Mouse (Mus musculus) thymus, postnatal 0 days (tissue): ENCODE measurements around the gene Rnf220. TPM values are rescaled to one million over a fixed set of nuclear protein-coding genes. Genes with fewer than 3 reads are reported as not detected.

Experiments
- DNase-seq: peaks from one replicate; pipeline ENCODE4 v3.0.0-alpha.2; 2015; ENCODE audit warnings: low spot score
- polyA plus RNA-seq: library from polyadenylated mRNA; unstranded; fragments of >200 nt; fragmentation: Nextera tagmentation; extraction: Ambion mirVana; gene quantifications from 2 replicates; pipeline ENCODE4 v1.2.1, GENCODE M21; 2015

Gene Rnf220
- polyA plus RNA-seq, 1 experiment from 2014 or later: 74.0 TPM

DNA sequence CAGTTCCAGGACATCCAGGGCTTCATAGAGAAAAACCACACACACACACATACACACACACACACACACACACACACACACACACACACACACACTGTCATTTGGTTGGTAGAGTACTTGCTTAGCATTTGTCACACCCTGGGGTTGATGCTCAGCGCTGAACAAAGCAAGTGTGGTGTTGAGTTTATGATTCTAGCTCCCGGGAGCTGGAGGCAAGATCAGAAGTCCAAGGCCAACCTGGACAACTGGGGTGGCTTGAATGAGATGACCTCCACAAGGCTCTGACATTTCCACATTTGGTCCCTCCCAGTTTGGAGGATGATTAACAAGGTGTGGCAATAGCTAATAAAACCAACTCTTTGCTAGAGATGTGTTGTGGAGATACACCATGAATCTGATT is 265.6 kb downstream of the Rnf220 start:
- no peak for DNase-seq

DNA sequence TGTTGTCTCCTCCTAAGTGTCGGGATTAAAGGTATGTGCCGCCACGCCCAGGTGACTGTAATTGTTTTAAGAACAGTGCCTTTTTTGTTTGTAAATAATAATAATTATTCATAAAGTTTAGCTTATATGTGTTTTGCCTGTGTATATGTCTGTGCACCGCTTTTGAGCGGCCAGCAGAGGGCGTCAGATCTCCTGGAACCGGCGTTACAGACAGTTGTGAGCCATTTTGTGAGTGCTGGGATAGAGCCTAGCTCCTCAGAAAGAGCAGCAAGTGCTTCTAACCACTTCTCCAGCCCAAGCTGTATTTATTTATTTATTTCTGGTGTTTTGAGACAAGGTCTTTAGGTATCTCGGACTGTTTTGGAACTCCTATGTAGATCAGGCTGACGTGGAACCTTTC is 266.5 kb downstream of the Rnf220 start:
- peak; percentile 43 for DNase-seq

DNA sequence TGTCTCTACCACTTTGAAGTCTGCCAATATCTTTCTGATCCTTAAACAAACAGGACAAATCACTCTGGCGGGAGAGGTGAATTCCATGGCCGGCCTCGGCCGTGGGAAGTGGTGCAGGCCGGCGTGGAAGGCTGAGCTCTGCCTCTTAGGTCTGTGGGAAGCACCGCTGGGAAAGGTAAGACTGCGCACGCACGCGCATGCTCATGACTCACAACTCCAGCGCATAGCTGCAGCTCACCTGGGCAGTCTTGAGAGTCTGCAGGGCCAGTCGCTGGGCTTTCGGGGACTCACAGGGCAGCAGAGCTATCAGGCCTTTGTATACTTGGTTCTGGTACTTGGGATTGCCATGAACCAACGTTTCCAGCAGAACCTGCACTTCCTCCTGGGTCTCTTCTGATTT is 267.3 kb downstream of the Rnf220 start:
- no peak for DNase-seq

DNA sequence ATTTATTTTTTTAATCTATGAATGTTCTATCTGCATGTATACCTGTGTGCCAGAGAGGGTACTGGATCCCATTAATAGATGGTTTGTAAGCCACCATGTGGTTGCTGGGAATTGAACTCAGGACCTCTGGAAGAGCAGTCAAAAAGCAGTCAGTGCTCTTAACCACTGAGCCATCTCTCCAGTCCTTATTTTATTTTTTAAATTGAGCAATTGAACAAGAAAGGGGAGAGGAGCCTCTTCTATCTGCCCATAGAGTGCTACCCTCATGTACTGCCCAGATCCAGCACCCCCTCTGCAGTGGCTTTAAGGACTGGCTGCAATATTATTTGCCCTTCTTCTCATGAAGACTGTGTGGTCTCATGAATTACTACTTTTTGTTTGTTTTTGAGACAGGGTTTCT is 271.6 kb downstream of the Rnf220 start:
- no peak for DNase-seq

DNA sequence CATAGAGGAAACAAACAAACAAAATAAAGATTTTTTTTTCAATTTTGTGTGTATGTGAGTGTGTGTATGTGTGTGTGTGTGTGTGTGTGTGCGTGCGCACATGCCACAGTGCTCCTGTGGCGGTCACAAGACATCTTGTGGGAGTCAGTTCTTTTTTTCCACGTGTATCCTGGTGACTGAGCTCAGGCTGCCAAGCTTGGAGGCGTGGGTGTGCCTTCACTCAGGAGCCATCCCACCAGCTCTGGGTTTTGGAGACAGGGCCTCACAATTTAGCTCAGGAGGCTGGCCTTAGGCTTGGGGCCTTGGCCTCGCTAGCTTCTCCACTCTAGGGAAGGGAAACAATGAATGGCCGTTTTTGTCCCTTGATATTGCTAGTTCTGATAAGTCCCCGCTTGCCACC is 272.7 kb downstream of the Rnf220 start:
- DNase-seq: no peak

- DNase-seq: no peak
Measured at GRCm38 (mm10) chr4:117223001-117223400, 273.9 kb downstream of the Rnf220 start.

DNA sequence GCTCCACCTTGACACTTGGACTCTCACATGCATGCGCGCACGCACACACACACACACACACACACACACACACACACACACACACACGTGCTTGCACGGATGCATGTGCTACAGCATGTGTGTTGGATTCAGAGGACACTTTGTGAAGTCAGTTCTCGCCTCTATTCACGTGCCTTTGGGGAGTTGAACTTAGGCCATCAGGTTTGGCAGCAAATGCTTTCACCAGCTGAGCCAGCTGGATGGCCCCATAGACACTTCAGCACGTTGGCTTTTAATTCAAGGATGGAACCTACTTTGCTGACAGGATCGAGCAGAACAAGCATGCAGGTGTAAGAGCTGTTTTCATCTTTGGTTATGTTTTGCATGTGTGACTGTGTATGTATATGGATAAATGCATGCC is 275.0 kb downstream of the Rnf220 start:
- DNase-seq: no peak

Other genes with a start within 250 kb of the Rnf220 start
- 13.7 and 14.2 TPM in 2 replicates for gene Tmem53, start 245.1 kb downstream of the Rnf220 start, polyA plus RNA-seq
- 0.38 and 0.45 TPM in 2 replicates for gene Armh1, start 244.9 kb downstream of the Rnf220 start, polyA plus RNA-seq
- gene Eri3, start 53.3 kb upstream of the Rnf220 start, polyA plus RNA-seq: 79.4 and 79.9 TPM in 2 replicates
- gene Dmap1, start 185.2 kb upstream of the Rnf220 start, polyA plus RNA-seq: 51.7 and 53.7 TPM in 2 replicates
- gene Gm12845, start 227.4 kb upstream of the Rnf220 start, polyA plus RNA-seq: not detected in 2 replicates